Mouse (Mus musculus) monocyte, adult 5-6 weeks (primary cell): ENCODE measurements around the gene Acsl5. TPM values are rescaled to one million over a fixed set of nuclear protein-coding genes. Genes with fewer than 3 reads are reported as not detected.

Experiments
- ATAC-seq: fragments of 153-309, 156-312 bp; replicated peaks from 2 replicates; pipeline ENCODE4 v1.8.0; 2017; ENCODE audit warnings: mild to moderate bottlenecking; ENCODE audit not compliant: low TSS enrichment, insufficient number of reproducible peaks, severe bottlenecking, poor library complexity, low FRiP score
- total RNA-seq: library from RNA; stranded (forward); fragments of 200-1000, 200-491, 200-594 nt; gene quantifications from 3 replicates; pipeline ENCODE4 v1.2.3, GENCODE M21; 2017

Gene Acsl5
- total RNA-seq, 1 experiment from 2014 or later, result 204 TPM

- ATAC-seq, result no peak
Observed at GRCm38 (mm10) chr19:55268150-55268549, 16.4 kb downstream of the Acsl5 start.

- no peak for ATAC-seq
Observed at GRCm38 (mm10) chr19:55269051-55269450, 17.3 kb downstream of the Acsl5 start.

GRCm38 (mm10) chr19:55271448-55271847 is 19.7 kb downstream of the Acsl5 start:
- ATAC-seq, result no peak

- no peak for ATAC-seq
Observed at GRCm38 (mm10) chr19:55273340-55273739, 21.6 kb downstream of the Acsl5 start.

- ATAC-seq, result no peak
Observed at GRCm38 (mm10) chr19:55276100-55276499, 24.4 kb downstream of the Acsl5 start.

GRCm38 (mm10) chr19:55276770-55277169 is 25.0 kb downstream of the Acsl5 start:
- no peak for ATAC-seq

GRCm38 (mm10) chr19:55284093-55284492 is 32.4 kb downstream of the Acsl5 start:
- no peak for ATAC-seq

GRCm38 (mm10) chr19:55286034-55286433 is 34.3 kb downstream of the Acsl5 start:
- no peak for ATAC-seq

- no peak for ATAC-seq
Observed at GRCm38 (mm10) chr19:55288974-55289373, 37.2 kb downstream of the Acsl5 start.

- no peak for ATAC-seq
Observed at GRCm38 (mm10) chr19:55290621-55291270, 39.0 kb downstream of the Acsl5 start.

GRCm38 (mm10) chr19:55292210-55292850 is 40.6 kb downstream of the Acsl5 start:
- ATAC-seq, result no peak

- no peak for ATAC-seq
Observed at GRCm38 (mm10) chr19:55293175-55293574, 41.4 kb downstream of the Acsl5 start.

GRCm38 (mm10) chr19:55295075-55295474 is 43.3 kb downstream of the Acsl5 start:
- ATAC-seq, result no peak

GRCm38 (mm10) chr19:55295556-55295955 is 43.8 kb downstream of the Acsl5 start:
- ATAC-seq, result no peak

GRCm38 (mm10) chr19:55296301-55296700 is 44.6 kb downstream of the Acsl5 start:
- ATAC-seq, result no peak

- ATAC-seq, result no peak
Observed at GRCm38 (mm10) chr19:55297489-55297888, 45.8 kb downstream of the Acsl5 start.

- no peak for ATAC-seq
Observed at GRCm38 (mm10) chr19:55297961-55298360, 46.2 kb downstream of the Acsl5 start.

GRCm38 (mm10) chr19:55299378-55299777 is 47.6 kb downstream of the Acsl5 start:
- no peak; the same call in 1 of the 2 replicates for ATAC-seq

GRCm38 (mm10) chr19:55300525-55300924 is 48.8 kb downstream of the Acsl5 start:
- no peak for ATAC-seq

- ATAC-seq, result no peak
Observed at GRCm38 (mm10) chr19:55305024-55305423, 53.3 kb downstream of the Acsl5 start.
